Mouse (Mus musculus): ENCODE measurements around the gene Snx18.

The Snx18 gene

DNA sequence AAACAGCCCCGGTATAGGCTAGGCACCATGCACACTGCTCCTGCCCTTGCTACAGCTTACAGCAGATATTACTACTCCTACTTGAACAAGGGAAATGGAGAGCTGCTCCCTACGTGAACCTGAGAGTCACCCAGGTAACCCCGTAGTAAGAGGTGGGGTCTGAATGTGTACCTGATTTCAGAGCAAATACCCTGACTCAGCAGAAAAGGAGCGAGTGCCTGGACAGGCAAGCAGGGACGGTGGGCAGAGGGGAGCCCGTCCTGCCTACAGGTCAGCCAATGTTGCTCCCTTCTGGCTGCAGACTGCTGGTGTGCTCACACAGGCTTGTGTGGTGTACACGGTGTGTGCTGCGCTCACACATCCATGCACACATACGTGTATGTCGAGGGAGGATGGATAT, 20.7 kb downstream of the Snx18 start:
- DNase-seq (ENCODE audit: low read depth, low spot score): no peak

DNA sequence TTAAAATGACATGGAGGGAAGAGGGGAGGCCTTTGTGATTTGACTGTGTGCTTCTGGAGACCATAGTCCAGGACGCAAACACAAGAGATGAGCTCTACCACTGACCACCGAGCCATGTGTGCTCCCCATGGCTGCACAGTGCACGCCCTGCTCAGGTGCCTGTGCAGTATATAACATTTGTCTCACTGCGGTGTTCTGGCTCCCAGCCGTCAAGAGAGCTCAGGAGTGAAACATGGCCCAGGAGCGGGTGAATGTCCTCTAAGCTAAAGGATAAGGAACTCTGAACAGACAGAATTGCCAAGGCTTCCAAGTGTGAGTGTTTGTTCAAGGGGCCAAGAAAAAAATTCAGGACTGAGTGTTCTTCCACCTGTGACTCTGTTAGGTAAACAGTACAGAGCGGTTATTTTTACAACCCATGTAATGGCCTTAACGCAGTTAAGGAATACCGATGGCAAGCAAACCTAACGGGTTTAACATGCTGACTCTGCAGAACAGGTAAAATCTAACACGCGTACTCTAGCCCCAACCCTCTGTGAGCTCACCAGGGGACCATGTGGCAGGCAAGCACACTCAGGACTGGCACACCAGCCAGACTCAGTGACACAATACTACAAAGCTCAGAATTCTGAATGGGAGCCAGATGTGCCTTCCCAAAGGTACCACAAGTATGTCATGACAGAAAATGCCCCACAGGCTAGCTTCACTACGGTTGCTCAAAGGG, 21.4 kb downstream of the Snx18 start:
- DNase-seq (ENCODE audit: low read depth, low spot score): no peak

DNA sequence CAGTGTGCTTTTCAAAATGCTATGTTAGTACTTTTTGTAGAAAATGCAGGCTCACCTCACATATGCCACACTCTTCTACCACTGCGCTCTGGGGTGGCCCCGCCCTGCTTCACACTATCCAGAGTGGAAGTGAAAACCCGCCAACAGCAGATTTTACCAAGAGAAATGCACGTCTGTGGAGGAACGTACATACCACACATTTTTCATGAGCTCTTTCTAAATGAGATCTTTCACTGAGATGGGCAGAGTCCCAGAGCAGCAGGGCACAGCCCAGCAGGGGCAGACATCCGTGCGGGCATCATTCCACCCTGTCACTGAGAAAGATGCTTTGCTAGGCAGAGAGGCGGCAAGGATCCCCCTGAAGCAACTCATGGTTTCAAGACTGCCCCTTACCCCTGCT, 22.4 kb downstream of the Snx18 start:
- no peak for DNase-seq (ENCODE audit: low read depth, low spot score)

DNA sequence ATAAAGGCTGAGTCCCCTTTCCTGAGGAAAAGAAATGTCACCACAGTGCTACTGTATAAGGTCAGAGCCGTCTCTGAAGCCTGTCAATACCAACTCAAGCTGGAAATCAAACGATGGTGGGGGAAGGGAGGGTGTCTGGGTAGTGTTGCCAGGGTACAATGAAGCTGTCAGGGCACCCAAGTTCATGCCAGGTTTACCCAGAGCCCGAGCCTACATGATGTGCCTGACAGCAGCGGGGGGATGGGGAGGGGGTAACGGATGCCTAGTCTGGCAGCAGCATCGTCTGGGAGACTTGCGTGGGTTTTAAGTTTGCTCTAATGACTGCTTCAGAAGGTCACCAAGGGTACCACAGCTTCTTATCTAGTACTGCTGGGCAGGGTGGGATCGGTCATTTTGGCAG, 23.1 kb downstream of the Snx18 start:
- DNase-seq (ENCODE audit: low read depth, low spot score): no peak

DNA sequence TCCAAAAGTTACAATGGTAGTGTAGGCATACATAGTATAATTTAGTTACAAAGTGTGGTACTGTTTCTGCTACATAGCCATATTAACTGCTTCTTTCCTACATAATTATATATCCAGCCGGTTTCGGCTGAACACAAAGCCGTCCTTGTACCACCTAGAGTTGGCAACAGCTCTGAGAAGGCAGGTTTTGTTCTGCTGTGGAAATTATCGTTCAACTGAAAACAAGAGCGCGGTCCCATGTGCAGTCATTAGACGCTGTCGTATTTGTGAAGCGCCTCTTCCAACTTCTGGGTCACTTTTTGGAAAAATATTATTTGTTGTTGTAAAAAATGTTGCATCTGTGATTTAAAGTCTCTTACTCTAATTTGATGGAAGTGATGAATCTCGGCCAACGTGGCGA, 24.0 kb downstream of the Snx18 start:
- DNase-seq (ENCODE audit: low read depth, low spot score): no peak

DNA sequence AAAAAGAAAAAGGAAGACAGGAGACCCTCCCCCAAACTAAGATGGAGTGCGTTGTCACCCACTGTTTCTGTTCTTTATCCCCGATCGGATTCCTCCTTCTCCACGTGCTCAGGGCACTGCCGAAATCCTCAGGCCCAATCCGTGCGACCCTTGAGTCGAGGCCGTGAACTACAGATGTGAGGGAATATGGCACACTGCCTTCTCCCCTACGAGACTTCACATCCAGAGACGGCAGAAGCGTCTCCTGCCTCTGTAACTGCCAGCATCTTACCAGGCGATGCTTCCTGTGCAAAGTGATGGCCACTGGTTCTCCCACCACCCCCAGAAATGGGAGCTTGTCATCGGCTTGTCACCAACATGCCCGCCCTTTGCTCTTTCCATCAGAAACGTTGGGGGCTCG, 24.7 kb downstream of the Snx18 start:
- no peak for DNase-seq (ENCODE audit: low read depth, low spot score)

DNA sequence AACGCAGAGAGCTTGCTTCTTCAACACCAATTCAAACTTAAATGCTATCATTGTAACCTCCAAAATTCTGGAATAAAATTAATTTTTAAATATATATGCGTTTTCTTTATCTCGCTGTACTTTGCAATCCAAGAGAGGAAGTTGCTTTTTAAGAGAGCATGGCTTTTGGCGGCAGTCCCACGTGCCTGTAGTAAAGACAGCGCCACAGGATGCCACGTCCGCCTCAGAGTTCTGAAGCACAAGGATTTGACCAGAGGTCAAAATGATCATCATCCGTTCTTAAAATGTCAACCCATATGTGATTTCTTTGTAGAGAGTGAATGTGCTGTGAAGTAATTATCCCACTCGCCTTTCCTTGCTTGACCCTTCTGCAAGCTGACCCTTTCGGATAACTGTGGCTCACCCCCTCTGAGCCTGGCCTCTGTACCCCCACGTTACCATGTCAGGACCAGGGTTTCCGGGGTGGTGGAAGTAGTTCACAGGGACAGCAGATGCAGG, 25.6 kb downstream of the Snx18 start:
- no peak for DNase-seq (ENCODE audit: low read depth, low spot score)

DNA sequence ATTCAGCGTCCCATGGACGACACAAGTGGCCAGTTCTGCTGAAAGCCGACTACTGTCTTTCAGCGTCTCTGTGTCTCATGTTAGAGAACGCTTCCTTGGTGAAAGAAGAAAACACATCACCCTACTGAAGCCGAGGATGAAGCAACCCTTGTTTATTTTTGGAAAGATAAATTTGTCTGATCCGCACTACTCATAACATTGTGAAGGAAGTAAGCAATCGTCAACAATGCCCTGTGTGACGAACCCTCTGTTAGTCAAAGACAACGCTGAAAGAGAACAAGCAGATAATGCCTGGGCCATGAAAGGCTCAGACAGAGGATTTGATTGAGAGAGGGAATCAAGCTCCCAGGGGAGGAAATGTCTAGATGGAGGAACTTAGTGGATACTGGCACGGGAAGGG, 27.0 kb downstream of the Snx18 start:
- DNase-seq (ENCODE audit: low read depth, low spot score): no peak

DNA sequence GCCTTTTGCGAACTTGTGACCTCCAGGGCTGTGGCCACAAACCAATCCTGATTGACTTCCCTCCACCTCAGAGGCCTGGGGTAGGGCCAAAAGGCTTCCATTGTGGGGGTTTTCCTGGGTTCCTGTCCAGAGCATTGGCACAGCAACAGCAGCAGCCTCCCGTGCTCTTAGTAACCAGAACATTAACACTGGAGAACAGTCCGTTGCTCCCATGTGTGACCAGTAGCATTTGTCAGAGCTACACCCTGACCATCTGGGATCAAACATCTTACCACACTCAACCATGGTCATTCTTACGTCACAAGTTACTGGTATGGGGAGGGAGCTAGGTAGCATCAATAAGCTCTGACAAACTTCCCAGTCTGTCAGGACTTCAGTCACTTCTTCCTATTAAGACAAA, 28.1 kb downstream of the Snx18 start:
- no peak for DNase-seq (ENCODE audit: low read depth, low spot score)

DNA sequence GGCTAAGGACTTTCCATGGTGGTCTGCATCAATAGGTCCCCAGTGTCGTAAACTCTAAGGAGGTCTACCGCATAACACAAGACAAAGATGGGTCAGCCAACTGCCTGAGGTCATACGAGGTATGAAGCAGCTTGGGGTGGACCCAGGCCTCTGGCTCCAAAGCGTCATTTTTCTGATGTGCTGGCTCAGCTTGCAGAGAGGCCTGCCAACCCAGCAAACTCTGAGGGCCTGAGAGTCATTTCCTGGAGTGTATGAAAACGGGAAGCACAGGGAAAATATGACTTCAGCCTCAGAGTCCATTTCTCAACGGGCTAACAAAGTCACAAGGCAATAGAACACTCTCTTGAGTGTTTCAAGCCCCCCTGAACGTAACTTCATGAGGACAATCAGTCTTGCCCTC, 28.9 kb downstream of the Snx18 start:
- DNase-seq (ENCODE audit: low read depth, low spot score): no peak

DNA sequence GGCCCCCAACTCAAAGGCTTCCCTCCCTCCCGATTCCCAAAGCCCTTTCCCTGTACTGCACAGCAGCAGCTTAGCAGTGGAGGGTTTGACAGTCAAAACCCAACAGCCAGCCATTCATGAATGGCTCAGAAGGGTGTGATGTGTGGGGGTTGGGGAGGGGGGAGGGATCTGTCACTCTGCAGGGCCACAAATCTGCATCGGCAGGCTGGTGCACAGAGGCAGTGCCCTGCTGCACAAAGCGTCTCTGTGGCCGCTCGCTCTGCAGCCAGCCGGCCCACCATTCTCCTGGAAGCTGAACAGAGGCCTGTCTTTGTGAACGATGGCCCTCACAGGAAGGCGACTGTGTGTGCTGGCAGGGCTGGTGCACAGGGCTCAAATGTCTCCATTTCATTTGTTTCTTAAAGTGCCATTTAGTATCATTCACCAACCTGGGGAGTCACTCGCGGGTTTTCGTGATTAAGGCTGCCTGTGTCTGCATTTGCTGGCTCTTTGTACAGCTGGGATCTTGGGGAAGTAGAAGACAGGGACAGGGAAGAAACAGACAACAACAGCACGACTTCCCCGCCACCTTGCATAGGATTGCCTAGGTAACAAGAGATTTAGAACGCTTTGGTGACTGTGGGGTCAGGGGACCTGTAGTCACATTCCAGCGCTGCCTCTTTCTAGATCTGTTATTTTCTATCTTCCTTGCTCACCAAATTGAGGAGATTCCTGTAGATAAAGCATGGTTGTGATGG, 31.0 kb downstream of the Snx18 start:
- peak; percentile 76 for DNase-seq (ENCODE audit: low read depth, low spot score)

DNA sequence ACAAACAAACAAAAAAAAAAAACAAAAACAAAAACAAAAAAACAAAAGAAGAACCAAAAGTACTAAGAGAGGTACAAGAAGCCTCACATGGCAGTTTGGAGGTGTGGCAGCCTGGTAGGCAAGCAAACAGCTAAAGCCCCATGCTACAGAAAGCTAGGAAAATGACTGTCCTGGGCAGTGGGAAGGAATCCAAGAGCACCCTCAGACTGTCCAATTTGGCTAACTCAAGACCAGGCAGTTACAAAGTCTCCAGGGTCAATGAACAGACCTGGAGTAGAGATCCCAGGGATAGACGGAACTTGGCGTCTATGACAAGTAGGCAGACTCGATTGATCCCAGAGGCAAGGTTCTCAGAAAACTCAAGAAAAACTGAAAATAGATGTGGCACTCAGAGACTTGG, 32.8 kb downstream of the Snx18 start:
- DNase-seq (ENCODE audit: low read depth, low spot score): no peak

DNA sequence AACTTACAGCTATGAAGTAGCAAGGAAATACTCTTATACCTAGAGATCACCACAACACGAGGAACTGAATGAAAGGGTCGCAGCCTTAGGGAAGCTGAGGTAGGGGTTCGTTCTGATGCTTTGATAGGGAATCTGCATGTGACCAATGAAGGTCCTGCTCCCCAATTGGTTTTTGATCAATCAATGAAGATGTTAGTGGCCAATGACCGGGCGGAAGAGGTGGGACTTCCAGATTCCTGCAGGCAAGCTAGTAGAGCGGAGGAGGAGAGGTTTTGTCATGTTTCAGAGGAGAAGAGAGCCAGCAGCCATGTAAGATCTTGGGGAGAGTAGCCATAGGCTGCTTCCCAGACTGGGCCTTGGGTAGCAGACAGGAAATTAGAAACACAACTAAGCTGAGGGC, 33.9 kb downstream of the Snx18 start:
- DNase-seq (ENCODE audit: low read depth, low spot score): no peak

DNA sequence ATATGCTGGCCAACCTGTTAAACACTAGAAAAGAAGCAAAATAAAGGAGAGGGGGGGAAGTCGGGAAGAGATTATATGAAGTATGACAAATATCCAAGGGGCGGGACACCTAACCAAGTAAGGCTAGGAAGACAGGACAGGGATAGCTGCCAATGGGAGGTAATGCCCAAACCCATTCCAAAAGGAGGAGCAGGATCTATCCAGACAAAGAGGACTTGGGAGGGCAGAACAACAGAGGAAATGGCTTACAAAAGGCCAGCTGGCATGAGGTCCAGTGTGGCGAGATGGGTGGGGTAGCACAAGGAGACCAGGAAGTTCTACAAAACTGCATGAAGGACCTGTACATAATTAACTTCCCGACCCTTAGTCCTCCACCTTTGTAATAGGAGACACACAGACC, 34.8 kb downstream of the Snx18 start:
- no peak for DNase-seq (ENCODE audit: low read depth, low spot score)

DNA sequence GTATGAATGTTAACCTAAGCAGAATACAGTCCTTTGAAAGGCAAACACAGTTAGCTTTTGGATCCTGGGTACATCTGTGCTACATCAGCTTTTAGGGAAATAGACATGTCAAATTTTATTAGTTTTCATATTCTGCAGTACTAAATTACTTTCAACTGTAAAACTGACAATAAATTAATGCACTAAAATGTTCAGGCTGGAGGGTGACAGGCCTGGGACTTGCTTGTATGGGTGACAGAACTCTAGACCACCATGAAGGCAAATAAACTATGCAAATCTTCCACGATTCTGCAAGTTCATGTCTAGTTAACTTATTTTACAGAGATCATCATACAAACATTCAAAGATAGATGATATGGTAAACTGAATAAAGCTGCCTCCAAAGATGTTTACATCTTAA, 36.3 kb downstream of the Snx18 start:
- DNase-seq (ENCODE audit: low read depth, low spot score): no peak

DNA sequence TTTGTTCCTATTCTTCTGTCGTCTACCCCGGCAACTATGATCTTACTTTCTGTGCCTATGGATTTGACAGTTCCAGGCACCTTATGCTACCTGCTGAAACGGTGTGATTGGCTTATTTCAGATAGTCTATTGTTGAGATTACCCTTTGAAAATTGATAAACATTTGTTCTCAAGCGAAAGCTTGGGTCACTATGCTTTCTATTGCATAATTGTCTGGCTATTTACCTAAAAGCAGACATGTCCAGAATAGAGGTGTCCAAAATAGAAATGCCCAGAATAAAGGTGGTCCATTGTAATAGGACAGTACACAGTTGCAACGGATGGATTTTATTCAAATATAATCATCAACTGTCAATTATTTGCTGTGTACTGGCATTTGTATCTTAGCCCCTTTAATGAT, 36.9 kb downstream of the Snx18 start:
- no peak for DNase-seq (ENCODE audit: low read depth, low spot score)

DNA sequence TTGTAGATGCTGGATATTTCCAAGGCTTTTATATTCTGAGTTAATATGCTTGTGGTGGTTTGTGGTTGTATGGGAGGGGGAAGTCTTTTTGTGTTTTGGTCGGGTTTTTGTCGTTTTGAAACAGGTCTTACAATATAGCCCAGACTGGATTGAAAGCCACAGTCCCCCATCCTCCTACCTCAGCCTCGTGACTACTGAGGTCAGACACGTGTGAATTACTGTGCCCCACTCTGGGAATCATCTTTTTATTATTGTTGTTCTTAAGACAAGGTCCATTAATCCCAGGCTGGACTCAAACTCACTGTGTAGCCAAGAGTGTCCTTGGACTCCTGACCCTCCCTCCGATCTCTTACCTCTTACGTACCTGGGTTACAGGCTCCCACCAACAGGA, 38.0 kb downstream of the Snx18 start:
- DNase-seq (ENCODE audit: low read depth, low spot score): no peak

DNA sequence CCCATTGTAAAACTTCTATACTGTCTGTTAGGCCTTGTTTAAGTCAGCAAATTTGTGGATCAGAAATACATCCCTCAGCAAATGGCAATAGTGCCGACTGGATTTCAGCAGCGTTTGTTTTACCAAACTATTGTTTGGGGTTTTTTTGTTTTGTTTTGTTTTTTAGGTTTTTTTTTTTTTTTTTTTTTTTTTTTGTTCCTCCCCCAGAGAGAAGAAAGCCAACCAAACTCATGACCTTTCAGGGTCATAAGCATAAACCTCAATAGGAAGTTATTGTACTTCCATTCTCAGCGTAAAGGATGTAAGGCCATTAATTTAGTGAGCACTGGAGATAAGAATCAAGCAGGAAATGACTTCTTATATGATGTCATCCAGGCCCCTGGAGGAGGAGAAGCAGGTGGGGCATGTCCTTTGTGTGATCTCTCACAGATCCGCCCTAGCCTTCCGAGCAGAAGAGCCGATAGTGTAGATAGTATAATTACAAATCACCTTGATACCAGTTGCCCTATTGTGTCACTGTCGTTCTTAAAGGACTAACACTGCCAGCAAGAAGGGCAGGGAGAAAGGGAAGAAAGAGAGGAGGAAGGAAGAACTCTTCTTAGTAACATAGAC, 38.5 kb downstream of the Snx18 start:
- DNase-seq (ENCODE audit: low read depth, low spot score): no peak

DNA sequence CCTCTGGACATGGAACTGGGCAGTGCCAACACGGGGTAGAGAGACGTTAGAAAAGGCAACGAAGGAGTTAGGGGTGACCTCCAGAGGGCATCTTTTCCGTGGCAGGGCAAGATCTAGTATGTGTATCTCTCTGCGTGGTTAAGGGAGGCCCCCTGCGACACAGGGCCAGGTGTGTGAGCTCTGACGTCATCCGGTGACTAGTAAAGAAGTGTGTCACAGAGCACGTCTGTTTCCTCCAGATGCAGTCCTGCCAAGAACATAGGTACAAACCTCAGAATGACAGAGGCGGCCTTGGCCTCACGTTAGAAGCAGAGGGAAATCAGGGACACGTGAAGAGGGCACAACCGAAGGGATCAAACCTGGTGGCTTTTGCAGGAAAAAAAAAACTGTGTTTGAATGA, 44.1 kb downstream of the Snx18 start:
- no peak for DNase-seq (ENCODE audit: low read depth, low spot score)

DNA sequence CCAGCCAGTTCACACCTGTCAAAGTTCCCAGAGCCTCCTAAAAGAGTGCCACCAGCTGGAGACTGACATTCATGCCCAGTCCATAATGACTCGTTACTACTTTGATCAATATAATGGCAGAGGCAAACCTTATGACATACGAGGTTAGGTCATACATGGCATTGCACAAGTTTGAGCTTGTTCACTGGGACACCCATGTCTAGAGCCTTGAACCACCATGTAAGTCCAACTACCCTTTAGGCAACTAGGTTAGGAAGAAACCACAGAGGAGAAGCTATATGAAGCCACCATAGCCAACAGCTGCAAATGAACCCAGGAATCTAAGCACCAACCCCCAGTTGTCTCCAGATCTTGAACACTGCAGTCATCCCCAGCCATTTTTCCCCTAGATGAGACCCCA, 45.0 kb downstream of the Snx18 start:
- DNase-seq (ENCODE audit: low read depth, low spot score): no peak

DNA sequence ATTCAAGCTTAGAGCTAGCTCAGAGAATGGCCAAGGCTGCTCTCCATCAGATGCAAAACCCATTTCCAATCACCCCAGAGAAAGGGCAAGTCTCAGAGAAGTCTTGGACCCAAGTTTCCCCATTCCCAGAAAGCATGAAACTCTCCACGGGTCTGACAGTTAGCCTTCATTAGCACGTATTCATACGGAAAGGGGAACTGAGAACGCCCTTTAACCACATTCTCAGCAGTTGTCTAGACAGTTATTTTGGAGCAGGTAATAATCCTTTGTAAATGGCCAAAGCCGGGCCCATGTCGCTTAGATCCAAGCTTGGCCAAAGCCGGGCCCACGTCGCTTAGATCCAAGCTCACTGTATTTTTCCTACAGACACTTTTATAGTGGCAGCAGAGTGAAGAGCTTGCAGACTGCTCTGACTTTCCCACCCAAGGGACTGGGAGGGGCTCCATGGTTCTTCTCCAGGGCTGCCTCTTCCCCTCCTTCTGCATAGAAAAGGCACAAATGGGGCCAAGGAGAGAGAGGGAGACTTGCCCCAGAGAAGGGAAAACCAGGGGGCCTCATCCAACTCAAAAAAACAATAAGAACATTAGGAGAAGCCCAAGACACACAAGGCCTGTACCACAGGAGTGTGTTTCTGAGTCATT, 46.2 kb downstream of the Snx18 start:
- DNase-seq (ENCODE audit: low read depth, low spot score): no peak

DNA sequence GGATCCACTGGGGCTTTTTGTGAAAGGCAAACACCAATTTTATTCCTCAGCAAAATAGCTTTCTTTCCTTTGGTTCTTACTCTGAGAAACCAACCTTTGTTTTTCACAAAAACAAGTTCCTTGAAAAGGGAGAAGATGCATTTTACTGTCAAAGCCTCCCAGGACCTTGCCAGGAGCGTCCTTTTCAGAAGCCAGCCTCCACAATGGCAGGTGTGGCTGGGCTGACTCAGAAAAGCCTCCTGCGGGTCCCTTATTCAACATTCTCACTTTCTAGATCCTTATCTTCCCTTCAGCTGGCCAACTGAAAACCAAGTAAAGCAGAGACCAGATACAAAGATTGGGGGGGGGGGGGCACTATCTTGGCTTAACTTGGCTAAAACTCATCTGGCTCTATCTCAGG, 48.8 kb downstream of the Snx18 start:
- DNase-seq (ENCODE audit: low read depth, low spot score): no peak

DNA sequence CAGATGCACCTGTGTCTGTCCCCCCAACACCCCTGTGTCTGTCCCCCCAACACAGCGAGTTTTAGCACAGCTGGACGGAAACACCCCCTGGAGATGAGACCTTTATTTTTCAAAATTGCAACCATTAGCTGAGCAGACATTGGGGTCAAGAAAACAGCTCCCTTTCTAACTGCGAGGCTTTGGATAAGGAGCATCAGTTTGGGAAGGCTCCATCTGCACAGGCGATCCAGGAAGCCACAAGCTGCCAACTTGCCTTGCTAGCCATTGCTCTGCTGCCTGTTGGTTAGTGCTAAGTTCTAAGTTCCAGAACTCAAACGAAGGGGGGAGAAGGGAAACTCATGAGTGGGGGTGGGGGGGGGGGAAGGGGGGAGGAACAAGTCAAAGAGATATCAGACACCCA, 51.4 kb downstream of the Snx18 start:
- DNase-seq (ENCODE audit: low read depth, low spot score): no peak

All from mesoderm, embryonic 11.5 days (tissue).